Comparison of ENCODE assay signal across 14 mouse cellular contexts in genomic region chr2:77768321-77768886, GRCm38 (mm10). TPM values are rescaled to one million over a fixed set of nuclear protein-coding genes. Genes with fewer than 3 reads are reported as not detected.
DNase-seq lines count a peak whose midpoint lies in the region; ATAC-seq and TF ChIP-seq lines count a peak whose summit lies in the region.
"Had no signal": no experiment of that assay in that cellular context is flagged by ENCODE, and none has a peak within 500 bp of the region (broad histone marks: within the 10 kb centered on the region; RNA-seq: fewer than 3 reads in every experiment).

No protein-coding gene starts in this region.

- no peaks in the 10 kb centered on the region for H3K36me3 ChIP-seq in hindbrain, embryonic 16.5 days (ENCODE audit: control insufficient read depth, insufficient read depth, low read length)
- no peaks in the 10 kb centered on the region for H3K36me3 ChIP-seq in heart, embryonic 10.5 days
- H3K36me3 ChIP-seq: neural tube, embryonic 12.5 days had no signal

- intact Hi-C loops in left cerebral cortex, postnatal 10 days (cut with DNase I), result loop anchor here (5.0 kb wide), 1 partner anchor 49 kb away; the partner anchor contains the start of gene Zfp385b
- intact Hi-C loops in left cerebral cortex, postnatal 36 days (cut with DNase I), result no loop called here

- TF ChIP-seq CTCF in cortical plate, adult 2 months (IDR thresholded peaks at IDR 0.05; ENCODE audit: extremely low read depth, insufficient read depth, low read length), result no peak

- no peaks in the 10 kb centered on the region for H3K27me3 ChIP-seq in hindbrain, embryonic 16.5 days (replicated peaks; ENCODE audit: control insufficient read depth, insufficient read depth, low read length)
- H3K27me3 ChIP-seq in heart, embryonic 10.5 days (ENCODE audit: insufficient read depth, poor library complexity, severe bottlenecking), result no peaks in the 10 kb centered on the region
- H3K27me3 ChIP-seq: neural tube, embryonic 12.5 days had no signal

- no peak overlapping the region for H3K9ac ChIP-seq in hindbrain, embryonic 16.5 days (ENCODE audit: low read depth, low read length)
- H3K9ac ChIP-seq: liver, embryonic 14.5 days; neural tube, embryonic 12.5 days had no signal

- peak overlapping the region; percentile 35 for H3K4me2 ChIP-seq in hindbrain, embryonic 16.5 days (ENCODE audit: low read length)
- H3K4me2 ChIP-seq: neural tube, embryonic 12.5 days had no signal

- 46% methylated on average over 17 of the region's 17 CpGs for WGBS in hindbrain, embryonic 16.5 days
- 84% methylated on average over 17 of the region's 17 CpGs for whole genome bisulfite sequencing in heart, embryonic 10.5 days

- no peak for TF ChIP-seq POLR2A in cortical plate, adult 2 months (IDR thresholded peaks at IDR 0.05; ENCODE audit: extremely low read depth, insufficient read depth, low read length)

- peak overlapping the region; percentile 1; the same call in 1 of the 2 replicates for H3K4me3 ChIP-seq in cortical plate, adult 2 months (ENCODE audit: insufficient read depth, low read length)
- no peak overlapping the region for H3K4me3 ChIP-seq in hindbrain, embryonic 16.5 days (ENCODE audit: low read length)
- H3K4me3 ChIP-seq in heart, embryonic 10.5 days, result no peak overlapping the region
- H3K4me3 ChIP-seq: neural tube, embryonic 12.5 days had no signal

- H3K4me1 ChIP-seq in cortical plate, adult 2 months (ENCODE audit: control insufficient read depth, insufficient read depth, low read length), result no peaks in the 10 kb centered on the region; the same call in 1 of the 2 replicates
- peaks cover 4% of the 10 kb centered on the region for H3K4me1 ChIP-seq in hindbrain, embryonic 16.5 days (ENCODE audit: control insufficient read depth, insufficient read depth, low read depth, low read length)
- H3K4me1 ChIP-seq in heart, embryonic 10.5 days, result peaks cover 2% of the 10 kb centered on the region; the same call in 1 of the 2 replicates

- no peak overlapping the region for H3K27ac ChIP-seq in cortical plate, adult 2 months (ENCODE audit: insufficient read depth, low read length)
- H3K27ac ChIP-seq in hindbrain, embryonic 16.5 days (ENCODE audit: low read depth, low read length), result no peak overlapping the region
- no peak overlapping the region for H3K27ac ChIP-seq in heart, embryonic 10.5 days
- H3K27ac ChIP-seq: liver, embryonic 14.5 days; neural tube, embryonic 12.5 days had no signal

- no peaks in the 10 kb centered on the region for H3K9me3 ChIP-seq in hindbrain, embryonic 16.5 days (ENCODE audit: control insufficient read depth, low read length)
- no peaks in the 10 kb centered on the region for H3K9me3 ChIP-seq in heart, embryonic 10.5 days
- H3K9me3 ChIP-seq: neural tube, embryonic 12.5 days had no signal

- DNase-seq in left cerebral cortex, adult 11 months (ENCODE audit: low spot score), result peak; percentile 28
- DNase-seq in left cerebral cortex, postnatal 10 days (ENCODE audit: extremely low spot score in 1 of 2, low spot score in 2 of 2), result no peak
- DNase-seq in left cerebral cortex, postnatal 36 days (ENCODE audit: low spot score in 2 of 2), result peak; percentile 42 to 50
- DNase-seq in yolk sac, embryonic 10.5 days (ENCODE audit: low spot score), result no peak
- DNase-seq in testis, postnatal 14 days (ENCODE audit: low spot score), result no peak
- DNase-seq in heart, embryonic 10.5 days (ENCODE audit: low spot score), result no peak
- DNase-seq: cerebellum, adult 11-12 months; kidney, postnatal 10 days; midbrain, embryonic 14.5 days had no signal

- 0 out of 2 replicates have a peak, but pooled peaks have one; percentile 45 for ATAC-seq in hindbrain, embryonic 16.5 days
- ATAC-seq: forebrain, embryonic 16.5 days had no signal

RNA-seq across cellular contexts. Expression of gene Zfp385b, which starts 51.0 kb away (rescaled TPM):
- 10 to 100 TPM; 41.6 to 42.4 TPM for total RNA-seq in left cerebral cortex, postnatal 10 days (2021)
- polyA plus RNA-seq in cortical plate, adult 2 months (2012; rRNA removed), result 36.6 and 39.1 TPM in 2 replicates
- 17.4 and 18.1 TPM in 2 replicates for polyA plus RNA-seq in hindbrain, embryonic 16.5 days (2015; fragmentation: Nextera tagmentation; extraction: Ambion mirVana)
- 10 to 100 TPM; 51.9 to 56.7 TPM for total RNA-seq in left cerebral cortex, postnatal 36 days (2021)
- polyA plus RNA-seq in heart, embryonic 10.5 days (2016; fragmentation: Nextera tagmentation; extraction: Ambion mirVana), result 2.6 and 3.2 TPM in 2 replicates

Comparison
In these comparisons a context has a peak if more than half of its experiments do, and no peak if none do; other contexts are left out.
1. DNase-seq: peak in left cerebral cortex, adult 11 months (single experiment) and left cerebral cortex, postnatal 36 days (2 of 2); none in left cerebral cortex, postnatal 10 days (0 of 2), yolk sac, embryonic 10.5 days (single experiment), testis, postnatal 14 days (single experiment) and heart, embryonic 10.5 days (single experiment).